Mouse (Mus musculus) bone marrow, adult 2 months (tissue): ENCODE measurements at regions not wholly inside any gene's neighbourhood (a gene's known extent, or its start where the extent isn't known, plus 50 kb on each side); places are given as distances from the start of the nearest gene placed in this dataset.

ENCODE experiments used
- CTCF ChIP-seq: fragments of 200-500 bp; IDR thresholded peaks from 2 replicates; pipeline ENCODE4 v1.5.1; 2011; ENCODE audit warnings: low read length, control low read depth; ENCODE audit not compliant: control insufficient read depth, insufficient read depth
- POLR2A ChIP-seq: fragments of 200-500 bp; IDR thresholded peaks from 2 replicates; pipeline ENCODE4 v1.6.1; 2011; ENCODE audit warnings: low read depth, mild to moderate bottlenecking, control low read depth, low read length, borderline replicate concordance; ENCODE audit not compliant: control insufficient read depth

DNA sequence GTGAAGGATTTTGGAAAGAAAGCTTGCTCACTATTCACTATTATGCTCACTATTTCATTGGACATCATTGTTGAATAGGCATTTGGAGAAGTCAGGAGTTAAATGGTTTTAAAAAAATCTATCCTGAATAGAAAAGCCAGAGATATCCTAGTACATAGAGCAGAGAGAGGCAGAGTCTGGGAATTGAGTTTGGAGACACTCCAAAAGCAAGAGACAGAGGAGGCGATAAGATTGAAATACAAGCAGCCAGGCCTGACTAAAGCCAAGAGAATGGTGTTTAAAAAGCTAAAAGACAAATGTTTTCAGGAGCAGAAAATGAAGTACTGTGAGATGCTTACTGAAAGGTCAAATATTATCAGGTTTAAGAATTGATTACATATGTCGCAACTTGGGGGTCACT is 400.1 kb downstream of the Gm9195 start:
- no peak for TF ChIP-seq POLR2A
- TF ChIP-seq CTCF, result no peak
